Mouse (Mus musculus) heart, embryonic 11.5 days (tissue): Measurements from ENCODE around the gene Vmn1r21. TPM values are rescaled to one million over a fixed set of nuclear protein-coding genes. Genes with fewer than 3 reads are reported as not detected.
A peak's percentile ranks its signal among the peaks of the same experiment; 100 is the strongest.

ENCODE experiments used
- ATAC-seq: fragments of 200-750 bp; cut with Nextera tagmentation; replicated peaks from 2 replicates; pipeline ENCODE4 v1.8.0; 2017; ENCODE audit warnings: moderate library complexity; ENCODE audit not compliant: insufficient number of reproducible peaks, low FRiP score, low TSS enrichment
- H3K27ac ChIP-seq: fragments of 300-500 bp; sonication (generic); 2 replicates; pipeline ENCODE4 v1.5.1; 2014; ENCODE audit warnings: mild to moderate bottlenecking, low read depth, low read length
- H3K27me3 ChIP-seq: fragments of 300-500 bp; sonication (generic); 2 replicates; pipeline ENCODE4 v1.6.1; 2014; ENCODE audit warnings: mild to moderate bottlenecking, low read length, mixed read lengths; ENCODE audit not compliant: control insufficient read depth, insufficient read depth
- H3K36me3 ChIP-seq: fragments of 300-500 bp; sonication (generic); 2 replicates; pipeline ENCODE4 v1.6.1; 2014; ENCODE audit warnings: mild to moderate bottlenecking, low read length, moderate library complexity, mixed read lengths; ENCODE audit not compliant: control insufficient read depth, insufficient read depth
- H3K4me1 ChIP-seq: fragments of 300-500 bp; sonication (generic); 2 replicates; pipeline ENCODE4 v1.6.1; 2014; ENCODE audit warnings: low read length; ENCODE audit not compliant: control insufficient read depth, insufficient read depth
- H3K4me2 ChIP-seq: fragments of 300-500 bp; sonication (generic); 2 replicates; pipeline ENCODE4 v1.6.1; 2014; ENCODE audit warnings: mild to moderate bottlenecking, moderate library complexity
- H3K4me3 ChIP-seq: fragments of 300-500 bp; sonication (generic); 2 replicates; pipeline ENCODE4 v1.5.1; 2014; ENCODE audit warnings: low read depth, low read length
- H3K9ac ChIP-seq: fragments of 300-500 bp; sonication (generic); 2 replicates; pipeline ENCODE4 v1.6.1; 2014; ENCODE audit warnings: mild to moderate bottlenecking, low read depth, low read length, moderate library complexity
- H3K9me3 ChIP-seq: fragments of 300-500 bp; sonication (generic); replicated peaks from 2 replicates; pipeline ENCODE4 v1.6.1; 2016; ENCODE audit warnings: low read length; ENCODE audit not compliant: control insufficient read depth
- WGBS: fragments of 180-500 bp; shearing (Covaris S2); extraction: QIAGEN DNeasy Blood & Tissue Kit; methylation state at CpG from one replicate; pipeline ENCODE4 v1.1.7; 2014; ENCODE audit not compliant: insufficient replicate concordance; 5-methylcytosine and 5-hydroxymethylcytosine counted together
- polyA plus RNA-seq: library from polyadenylated mRNA; unstranded; fragments of >200 nt; fragmentation: Nextera tagmentation; extraction: Ambion mirVana; gene quantifications from 2 replicates; pipeline ENCODE4 v1.2.1, GENCODE M21; 2014

Vmn1r21 gene
- polyA plus RNA-seq, 1 experiment from 2014 or later: not detected

DNA sequence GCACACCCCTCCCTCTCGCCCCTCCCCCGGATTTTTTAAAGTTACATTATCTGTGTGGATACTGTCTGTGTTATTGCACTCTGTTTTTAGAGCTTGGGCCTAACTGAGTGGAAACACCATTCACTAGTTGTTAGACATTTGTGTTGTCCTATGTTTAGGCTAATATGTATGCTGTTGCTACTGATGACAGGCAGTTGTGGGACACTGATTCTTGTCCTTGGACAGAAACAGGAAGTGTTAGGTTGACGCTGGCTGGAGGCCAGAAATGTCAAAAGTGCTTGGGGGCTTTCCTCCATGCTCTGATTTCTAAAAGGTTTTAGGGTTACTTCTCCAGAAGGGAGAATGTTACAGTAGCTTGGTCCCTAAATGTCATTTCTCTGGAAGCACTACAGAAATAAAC, 54.3 kb downstream of the Vmn1r21 start:
- Histone ChIP-seq H3K4me3 (no peak overlapping the region), H3K27me3 (no peaks in the 10 kb centered on the region), H3K4me2 (no peak overlapping the region), H3K9me3 (no peaks in the 10 kb centered on the region), H3K4me1 (peaks cover 4% of the 10 kb centered on the region; the same call in 1 of the 2 replicates), H3K9ac (no peak overlapping the region), H3K36me3 (no peaks in the 10 kb centered on the region), H3K27ac (peak overlapping the region; percentile 57; the same call in 1 of the 2 replicates)
- no peak; the same call in 1 of the 2 replicates for ATAC-seq
- 55% methylated on average over 3 of the region's 3 CpGs for WGBS

Other genes starting within 250 kb of the Vmn1r21 start
- 27.3 and 29.8 TPM in 2 replicates for gene Pyurf, start 158.3 kb downstream of the Vmn1r21 start, polyA plus RNA-seq
- gene Lancl2, start 147.8 kb downstream of the Vmn1r21 start, polyA plus RNA-seq: 21.2 TPM in 2 replicates
- gene Vopp1, start 25.2 kb downstream of the Vmn1r21 start, polyA plus RNA-seq: 18.5 and 34.8 TPM in 2 replicates
- gene Vmn1r22, start 57.7 kb upstream of the Vmn1r21 start, polyA plus RNA-seq: not detected in 2 replicates
- gene Vmn1r23, start 76.5 kb upstream of the Vmn1r21 start, polyA plus RNA-seq: not detected in 2 replicates
- gene Vmn1r24, start 111.2 kb upstream of the Vmn1r21 start, polyA plus RNA-seq: not detected in 2 replicates
- gene Vmn1r25, start 130.5 kb upstream of the Vmn1r21 start, polyA plus RNA-seq: not detected in 2 replicates
- not detected in 2 replicates for gene Vmn1r26, start 164.8 kb upstream of the Vmn1r21 start, polyA plus RNA-seq